Comparison of ENCODE assay signal across 10 mouse cellular contexts in the genomic region with DNA sequence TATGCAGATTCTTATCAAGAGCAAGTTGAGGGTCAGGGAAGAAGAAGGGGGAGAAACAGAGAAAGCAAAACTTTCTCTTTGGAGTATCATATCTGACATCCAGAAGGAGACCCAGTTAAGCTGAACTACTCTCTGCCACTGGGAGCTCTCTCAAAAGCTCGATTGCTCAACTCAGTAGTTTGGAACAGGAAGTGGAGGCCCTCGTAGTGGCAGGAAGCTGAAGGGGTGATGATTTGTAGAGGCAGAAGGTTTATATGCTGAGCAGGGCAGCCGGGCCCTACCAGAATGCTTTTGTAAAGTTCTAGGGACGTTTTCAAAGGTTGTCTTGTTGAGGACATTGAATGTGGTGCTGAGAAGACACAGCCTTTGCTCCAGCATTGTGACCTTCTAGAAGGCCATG. TPM values are rescaled to one million over a fixed set of nuclear protein-coding genes. Genes with fewer than 3 reads are reported as not detected.
DNase-seq lines count a peak whose midpoint lies in the region; ATAC-seq and TF ChIP-seq lines count a peak whose summit lies in the region.
"Had no signal": no experiment of that assay in that cellular context is flagged by ENCODE, and none has a peak within 500 bp of the region (broad histone marks: within the 10 kb centered on the region; RNA-seq: fewer than 3 reads in every experiment).

No protein-coding gene starts in this region.

- no peak for TF ChIP-seq CTCF in heart, adult 2 months (IDR thresholded peaks at IDR 0.05)

- H3K4me1 ChIP-seq in heart, adult 2 months (ENCODE audit: control insufficient read depth, insufficient read depth, low read length), result peaks cover 3% of the 10 kb centered on the region; the same call in 1 of the 2 replicates
- H3K4me1 ChIP-seq in heart, embryonic 12.5 days (replicated peaks), result no peaks in the 10 kb centered on the region; the same call in 1 of the 2 replicates

- peak; percentile 32 to 47 for DNase-seq in heart, adult 2 months
- peak; percentile 32 for DNase-seq in NIH3T3 (ENCODE audit: low read depth)
- DNase-seq in kidney, postnatal 25 days, result peak; percentile 24 to 52
- DNase-seq in skeletal muscle tissue, adult 2 months (ENCODE audit: low read depth, low spot score), result peak; percentile 14
- no peak for DNase-seq in frontal cortex, postnatal 36 days (ENCODE audit: low spot score in 2 of 2)
- no peak for DNase-seq in urinary bladder, adult 18-20 months (ENCODE audit: low spot score in 2 of 2)
- no peak for DNase-seq in right cerebral cortex, postnatal 36 days (ENCODE audit: low spot score in 2 of 2)

- H3K36me3 ChIP-seq in heart, adult 2 months (ENCODE audit: control insufficient read depth, insufficient read depth, low read length), result no peaks in the 10 kb centered on the region
- no peaks in the 10 kb centered on the region for H3K36me3 ChIP-seq in heart, embryonic 12.5 days
- H3K36me3 ChIP-seq: G1E had no signal

- no peak overlapping the region for H3K4me3 ChIP-seq in heart, adult 2 months
- no peak overlapping the region for H3K4me3 ChIP-seq in heart, embryonic 12.5 days

- no peaks in the 10 kb centered on the region for H3K79me2 ChIP-seq in heart, adult 2 months (replicated peaks; ENCODE audit: control insufficient read depth, insufficient read depth, low read length)

- WGBS in heart, adult 2 months, result 41% methylated on average over 4 of the region's 4 CpGs
- WGBS in heart, embryonic 12.5 days, result 28% methylated on average over 4 of the region's 4 CpGs

- intact Hi-C loops in heart, adult 2 months (cut with DNase I), result no loop called here

- no peaks in the 10 kb centered on the region for H3K9me3 ChIP-seq in heart, embryonic 12.5 days (replicated peaks)

- no peaks in the 10 kb centered on the region for H3K27me3 ChIP-seq in heart, adult 2 months (ENCODE audit: control insufficient read depth, insufficient read depth, low read length)
- H3K27me3 ChIP-seq in heart, embryonic 12.5 days (replicated peaks), result peaks cover 33% of the 10 kb centered on the region

- H3K9ac ChIP-seq in heart, adult 2 months (ENCODE audit: low read depth, low read length), result no peak overlapping the region
- no peak overlapping the region for H3K9ac ChIP-seq in heart, embryonic 12.5 days

- no peak overlapping the region for H3K27ac ChIP-seq in heart, adult 2 months
- H3K27ac ChIP-seq in heart, embryonic 12.5 days (ENCODE audit: poor library complexity, severe bottlenecking), result no peak overlapping the region

- no peak for TF ChIP-seq EP300 in heart, adult 2 months (IDR thresholded peaks at IDR 0.05; ENCODE audit: insufficient read depth, low read depth, low read length)

- no peak for TF ChIP-seq POLR2A in heart, adult 2 months (IDR thresholded peaks at IDR 0.05; ENCODE audit: insufficient read depth, low read depth, low read length)

- no peak overlapping the region for H3K4me2 ChIP-seq in heart, embryonic 12.5 days

- no peak for ATAC-seq in heart, embryonic 12.5 days (ENCODE audit: insufficient number of reproducible peaks, low FRiP score)
- ATAC-seq: forebrain, embryonic 14.5 days had no signal

RNA-seq across cellular contexts. Expression of a gene that starts 5.1 kb away (rescaled TPM):
- 1 to 10 TPM; 5.1 to 8.2 TPM for total RNA-seq in heart, adult 2 months (2021)
- polyA plus RNA-seq in heart, adult 2 months (2012; rRNA removed), result 6.0 and 9.3 TPM in 2 replicates
- polyA plus RNA-seq in heart, embryonic 12.5 days (2016; fragmentation: Nextera tagmentation; extraction: Ambion mirVana), result 5.8 and 6.1 TPM in 2 replicates
- polyA plus RNA-seq: G1E had no signal

Comparison
In these comparisons a context has a peak if more than half of its experiments do, and no peak if none do; other contexts are left out.
1. DNase-seq: peak in heart, adult 2 months (2 of 2), NIH3T3 (single experiment), kidney, postnatal 25 days (2 of 2) and skeletal muscle tissue, adult 2 months (single experiment); none in frontal cortex, postnatal 36 days (0 of 2), urinary bladder, adult 18-20 months (0 of 2) and right cerebral cortex, postnatal 36 days (0 of 2).